ENCODE assay signal across 8 mouse cellular contexts in the genomic region with DNA sequence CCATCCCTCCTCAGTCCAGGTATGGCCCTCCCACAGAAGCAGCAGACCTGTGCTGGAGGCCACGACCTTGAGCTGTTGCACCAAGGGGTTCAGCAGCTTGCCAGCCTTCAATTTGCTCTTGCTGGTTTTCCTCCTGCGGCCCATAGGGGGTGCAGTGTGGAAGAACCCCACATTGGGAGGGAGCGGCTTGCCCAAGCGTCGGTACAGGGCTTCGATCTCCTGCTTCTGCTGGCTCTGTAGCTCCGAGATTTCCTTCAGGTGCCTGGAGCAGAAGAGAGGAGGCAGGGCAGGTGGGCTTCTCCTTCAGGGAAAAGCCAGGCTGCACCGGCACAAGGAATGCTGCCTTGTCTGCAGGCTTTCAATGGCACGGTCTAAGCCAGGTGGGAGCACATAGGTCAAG.
A peak's percentile ranks its signal among the peaks of the same experiment; 100 is the strongest.
DNase-seq lines count a peak whose midpoint lies in the region; ATAC-seq lines count a peak whose summit lies in the region.

No protein-coding gene starts in this region.

- no peak overlapping the region for H3K4me3 ChIP-seq in kidney, embryonic 15.5 days (replicated peaks)

- H3K9me3 ChIP-seq in kidney, embryonic 15.5 days (replicated peaks) = no peaks in the 10 kb centered on the region

- DNase-seq in adrenal gland, adult 2 months = peak; percentile 19
- no peak for DNase-seq in adrenal gland, postnatal 4 days (ENCODE audit: low spot score in 2 of 2)
- DNase-seq in kidney, postnatal 10 days = peak; percentile 41
- peak; percentile 42 for DNase-seq in adrenal gland, postnatal 14 days
- DNase-seq in right cerebral cortex, postnatal 25 days = no peak
- DNase-seq in cerebellum, postnatal 4 days (ENCODE audit: low spot score in 2 of 2) = no peak

- H3K4me2 ChIP-seq in kidney, embryonic 15.5 days = no peak overlapping the region

- no peaks in the 10 kb centered on the region for H3K36me3 ChIP-seq in kidney, embryonic 15.5 days

- H3K27me3 ChIP-seq in kidney, embryonic 15.5 days = no peaks in the 10 kb centered on the region

- no peak overlapping the region for H3K27ac ChIP-seq in kidney, embryonic 15.5 days

- no peak for ATAC-seq in kidney, embryonic 15.5 days (replicated peaks; ENCODE audit: low FRiP score)
- ATAC-seq in megakaryocyte-erythroid progenitor cell, adult 5-6 weeks (replicated peaks; ENCODE audit: low FRiP score, low TSS enrichment, poor library complexity, severe bottlenecking) = peak; percentile 64

- H3K9ac ChIP-seq in kidney, embryonic 15.5 days = no peak overlapping the region

- WGBS in kidney, embryonic 15.5 days = 39% methylated on average over 9 of the region's 9 CpGs

- no peaks in the 10 kb centered on the region for H3K4me1 ChIP-seq in kidney, embryonic 15.5 days

Comparison
In these comparisons a context has a peak if more than half of its experiments do, and no peak if none do; other contexts are left out.
1. DNase-seq: peak in adrenal gland, adult 2 months (single experiment), kidney, postnatal 10 days (single experiment) and adrenal gland, postnatal 14 days (single experiment); none in adrenal gland, postnatal 4 days (0 of 2), right cerebral cortex, postnatal 25 days (single experiment) and cerebellum, postnatal 4 days (0 of 2).